Mouse (Mus musculus) embryo, embryonic 10 days (tissue): Measurements from ENCODE around the gene Abca7.
A peak's percentile ranks its signal among the peaks of the same experiment; 100 is the strongest.
"Not testable (repeated sequence)": the region's sequence is repeated elsewhere in the genome, so short reads cannot be mapped to it uniquely, and the experiment has no call there.

Experiments
- DNase-seq: peaks from one replicate; pipeline ENCODE4 v3.0.0-alpha.2; 2015; ENCODE audit warnings: low spot score

Gene Abca7

GRCm38 (mm10) chr10:80047041-80047565 is 50.8 kb downstream of the Abca7 start, which contains the start of gene Gpx4:
Gene Gpx4 (plus strand): TSS chr10:80047166.
- DNase-seq: no peak

- peak; percentile 73 for DNase-seq
Measured at GRCm38 (mm10) chr10:80048396-80048795, 52.1 kb downstream of the Abca7 start.

- no peak for DNase-seq
Measured at GRCm38 (mm10) chr10:80048834-80049233, 52.5 kb downstream of the Abca7 start.

- no peak for DNase-seq
Measured at GRCm38 (mm10) chr10:80050244-80050643, 54.0 kb downstream of the Abca7 start.

GRCm38 (mm10) chr10:80050885-80051617 is 54.8 kb downstream of the Abca7 start:
- no peak for DNase-seq

GRCm38 (mm10) chr10:80051618-80052373 is 55.5 kb downstream of the Abca7 start:
- peak; percentile 59 for DNase-seq

- no peak for DNase-seq
Measured at GRCm38 (mm10) chr10:80052374-80052764, 56.1 kb downstream of the Abca7 start.

GRCm38 (mm10) chr10:80053259-80053780 is 57.0 kb downstream of the Abca7 start:
- DNase-seq: peak; percentile 100

GRCm38 (mm10) chr10:80053831-80054815 is 57.8 kb downstream of the Abca7 start:
- DNase-seq: peak; percentile 80

- not testable (repeated sequence) for DNase-seq
Measured at GRCm38 (mm10) chr10:80054911-80055310, 58.6 kb downstream of the Abca7 start.

GRCm38 (mm10) chr10:80055364-80055763 is 59.1 kb downstream of the Abca7 start:
- DNase-seq: no peak

- DNase-seq: no peak
Measured at GRCm38 (mm10) chr10:80055891-80056290, 59.6 kb downstream of the Abca7 start.

GRCm38 (mm10) chr10:80056506-80056905 is 60.2 kb downstream of the Abca7 start:
- no peak for DNase-seq

GRCm38 (mm10) chr10:80056976-80057682 is 60.8 kb downstream of the Abca7 start:
- no peak for DNase-seq

- DNase-seq: no peak
Measured at GRCm38 (mm10) chr10:80057683-80058326, 61.5 kb downstream of the Abca7 start.

GRCm38 (mm10) chr10:80063104-80063503 is 66.8 kb downstream of the Abca7 start:
- DNase-seq: no peak

- peak; percentile 20 for DNase-seq
Measured at GRCm38 (mm10) chr10:80063877-80064650, 67.8 kb downstream of the Abca7 start.
